Mouse (Mus musculus) forebrain, embryonic 16.5 days (tissue): ENCODE measurements at regions not wholly inside any gene's neighbourhood (a gene's known extent, or its start where the extent isn't known, plus 50 kb on each side); places are given as distances from the start of the nearest gene placed in this dataset.
A peak's percentile ranks its signal among the peaks of the same experiment; 100 is the strongest.

Experiments used
- ATAC-seq: fragments of 200-750 bp; cut with Nextera tagmentation; 2 replicates; pipeline ENCODE4 v1.8.0; 2017; ENCODE audit warnings: mild to moderate bottlenecking, moderate library complexity
- H3K27ac ChIP-seq: fragments of 300-500 bp; sonication (generic); 2 replicates; pipeline ENCODE4 v1.5.1; 2014; ENCODE audit warnings: low read length, control low read depth
- H3K27me3 ChIP-seq: fragments of 300-500 bp; sonication (generic); replicated peaks from 2 replicates; pipeline ENCODE4 v1.6.1; 2014; ENCODE audit warnings: low read length; ENCODE audit not compliant: control insufficient read depth, insufficient read depth
- H3K36me3 ChIP-seq: fragments of 300-500 bp; sonication (generic); 2 replicates; pipeline ENCODE4 v1.6.1; 2014; ENCODE audit not compliant: control insufficient read depth, insufficient read depth
- H3K4me1 ChIP-seq: fragments of 300-500 bp; sonication (generic); replicated peaks from 2 replicates; pipeline ENCODE4 v1.6.1; 2014; ENCODE audit warnings: low read length; ENCODE audit not compliant: control insufficient read depth, insufficient read depth
- H3K4me2 ChIP-seq: fragments of 300-500 bp; sonication (generic); 2 replicates; pipeline ENCODE4 v1.6.1; 2014; ENCODE audit warnings: mild to moderate bottlenecking, low read length, control low read depth
- H3K4me3 ChIP-seq: fragments of 300-500 bp; sonication (generic); replicated peaks from 2 replicates; pipeline ENCODE4 v1.5.1; 2014; ENCODE audit warnings: mild to moderate bottlenecking, low read length, control low read depth
- H3K9ac ChIP-seq: fragments of 300-500 bp; sonication (generic); replicated peaks from 2 replicates; pipeline ENCODE4 v1.6.1; 2014; ENCODE audit warnings: low read depth, low read length, control low read depth
- H3K9me3 ChIP-seq: fragments of 300-500 bp; sonication (generic); 2 replicates; pipeline ENCODE4 v1.6.1; 2016; ENCODE audit warnings: low read length; ENCODE audit not compliant: control insufficient read depth
- WGBS: fragments of 180-500 bp; shearing (Covaris S2); extraction: QIAGEN DNeasy Blood & Tissue Kit; methylation state at CpG from one replicate; pipeline ENCODE4 v1.1.7; 2014; 5-methylcytosine and 5-hydroxymethylcytosine counted together

- Histone ChIP-seq H3K36me3 (no peaks in the 10 kb centered on the region), H3K27ac (no peak overlapping the region; the same call in 1 of the 2 replicates), H3K9me3 (no peaks in the 10 kb centered on the region), H3K27me3 (no peaks in the 10 kb centered on the region), H3K4me2 (peak overlapping the region; percentile 17; the same call in 1 of the 2 replicates), H3K9ac (no peak overlapping the region), H3K4me1 (peaks cover 3% of the 10 kb centered on the region), H3K4me3 (no peak overlapping the region)
- WGBS = 29% methylated on average over 5 of the region's 5 CpGs
- ATAC-seq = peak; percentile 91
Measured at GRCm38 (mm10) chr11:37936439-37937134, 700.8 kb upstream of the Tenm2 start.

GRCm38 (mm10) chr11:37913161-37913560, 677.4 kb upstream of the Tenm2 start:
- ATAC-seq = no peak
- Histone ChIP-seq H3K36me3 (no peaks in the 10 kb centered on the region), H3K9ac (no peak overlapping the region), H3K27ac (no peak overlapping the region), H3K4me1 (no peaks in the 10 kb centered on the region), H3K4me3 (no peak overlapping the region), H3K27me3 (no peaks in the 10 kb centered on the region), H3K4me2 (no peak overlapping the region), H3K9me3 (no peaks in the 10 kb centered on the region)
- WGBS = 71% methylated on average over 2 of the region's 2 CpGs

GRCm38 (mm10) chr11:37904991-37905390, 669.2 kb upstream of the Tenm2 start:
- WGBS = 47% methylated on average over 2 of the region's 2 CpGs
- ATAC-seq = no peak
- Histone ChIP-seq H3K9me3 (no peaks in the 10 kb centered on the region), H3K4me1 (no peaks in the 10 kb centered on the region; the same call in 1 of the 2 replicates), H3K36me3 (no peaks in the 10 kb centered on the region), H3K9ac (no peak overlapping the region), H3K4me3 (no peak overlapping the region), H3K27ac (no peak overlapping the region), H3K4me2 (no peak overlapping the region), H3K27me3 (no peaks in the 10 kb centered on the region)

GRCm38 (mm10) chr11:37897713-37898112, 661.9 kb upstream of the Tenm2 start:
- Histone ChIP-seq H3K4me1 (no peaks in the 10 kb centered on the region), H3K9ac (no peak overlapping the region), H3K36me3 (no peaks in the 10 kb centered on the region), H3K27me3 (no peaks in the 10 kb centered on the region), H3K9me3 (no peaks in the 10 kb centered on the region), H3K27ac (no peak overlapping the region), H3K4me2 (no peak overlapping the region), H3K4me3 (no peak overlapping the region)
- peak; percentile 31; the same call in 1 of the 2 replicates for ATAC-seq

- no peaks in the 10 kb centered on the region for H3K27me3 ChIP-seq
Measured at GRCm38 (mm10) chr11:37882717-37883116, 647.0 kb upstream of the Tenm2 start.

GRCm38 (mm10) chr11:37837301-37837700, 601.5 kb upstream of the Tenm2 start:
- Histone ChIP-seq H3K9ac (no peak overlapping the region), H3K27me3 (no peaks in the 10 kb centered on the region), H3K27ac (no peak overlapping the region), H3K36me3 (no peaks in the 10 kb centered on the region), H3K9me3 (no peaks in the 10 kb centered on the region), H3K4me2 (no peak overlapping the region), H3K4me3 (no peak overlapping the region), H3K4me1 (no peaks in the 10 kb centered on the region)
- ATAC-seq = no peak
- 41% methylated on average over 5 of the region's 5 CpGs for WGBS

More at GRCm38 (mm10) chr11:37882717-37883116, 647.0 kb upstream of the Tenm2 start:
- H3K27ac ChIP-seq = no peak overlapping the region
- H3K36me3 ChIP-seq = no peaks in the 10 kb centered on the region
- H3K9ac ChIP-seq = no peak overlapping the region
- no peak overlapping the region for H3K4me3 ChIP-seq
- no peak for ATAC-seq
- H3K9me3 ChIP-seq = no peaks in the 10 kb centered on the region
- WGBS = 37% methylated on average over 4 of the region's 4 CpGs
- no peak overlapping the region for H3K4me2 ChIP-seq
- peaks cover under 1% of the 10 kb centered on the region; the same call in 1 of the 2 replicates for H3K4me1 ChIP-seq

GRCm38 (mm10) chr11:37830975-37831374, 595.2 kb upstream of the Tenm2 start:
- no peak overlapping the region for H3K9ac ChIP-seq
- 21% methylated on average over 3 of the region's 3 CpGs for WGBS
- no peak overlapping the region for H3K27ac ChIP-seq

GRCm38 (mm10) chr11:37806761-37807160, 571.0 kb upstream of the Tenm2 start:
- no peak overlapping the region for H3K4me3 ChIP-seq
- no peaks in the 10 kb centered on the region for H3K27me3 ChIP-seq
- no peak overlapping the region for H3K9ac ChIP-seq
- H3K9me3 ChIP-seq = no peaks in the 10 kb centered on the region
- no peaks in the 10 kb centered on the region for H3K36me3 ChIP-seq
- no peak for ATAC-seq
- 71% methylated on average over 5 of the region's 5 CpGs for WGBS
- no peak overlapping the region for H3K27ac ChIP-seq
- no peaks in the 10 kb centered on the region for H3K4me1 ChIP-seq
- H3K4me2 ChIP-seq = no peak overlapping the region

More at GRCm38 (mm10) chr11:37830975-37831374, 595.2 kb upstream of the Tenm2 start:
- ATAC-seq = no peak
- Histone ChIP-seq H3K9me3 (no peaks in the 10 kb centered on the region), H3K27me3 (no peaks in the 10 kb centered on the region), H3K4me1 (no peaks in the 10 kb centered on the region), H3K4me3 (no peak overlapping the region), H3K4me2 (no peak overlapping the region), H3K36me3 (no peaks in the 10 kb centered on the region)

- 59% methylated on average over 6 of the region's 6 CpGs for WGBS
- ATAC-seq = no peak
Measured at GRCm38 (mm10) chr11:37798783-37799318, 563.1 kb upstream of the Tenm2 start.

More at GRCm38 (mm10) chr11:37798783-37799318, 563.1 kb upstream of the Tenm2 start:
- Histone ChIP-seq H3K4me1 (no peaks in the 10 kb centered on the region), H3K4me3 (no peak overlapping the region), H3K36me3 (no peaks in the 10 kb centered on the region), H3K27ac (no peak overlapping the region), H3K9me3 (no peaks in the 10 kb centered on the region), H3K27me3 (no peaks in the 10 kb centered on the region), H3K4me2 (no peak overlapping the region), H3K9ac (no peak overlapping the region)
